Mouse (Mus musculus) kidney, embryonic 16.5 days (tissue): ENCODE results near the gene Exoc3l4. TPM values are rescaled to one million over a fixed set of nuclear protein-coding genes. Genes with fewer than 3 reads are reported as not detected.
A peak's percentile ranks its signal among the peaks of the same experiment; 100 is the strongest.

Experiments used
- ATAC-seq: fragments of 200-750 bp; cut with Nextera tagmentation; 2 replicates; pipeline ENCODE4 v1.8.0; 2017; ENCODE audit warnings: moderate TSS enrichment; ENCODE audit not compliant: low FRiP score, low TSS enrichment
- H3K27ac ChIP-seq: fragments of 300-500 bp; sonication (generic); 2 replicates; pipeline ENCODE4 v1.5.1; 2014; ENCODE audit warnings: low read length
- H3K27me3 ChIP-seq: fragments of 300-500 bp; sonication (generic); 2 replicates; pipeline ENCODE4 v1.6.1; 2014; ENCODE audit warnings: low read length, control low read depth, mixed read lengths; ENCODE audit not compliant: insufficient read depth
- H3K36me3 ChIP-seq: fragments of 300-500 bp; sonication (generic); 2 replicates; pipeline ENCODE4 v1.6.1; 2014; ENCODE audit warnings: low read length, control low read depth, mixed read lengths; ENCODE audit not compliant: insufficient read depth
- H3K4me1 ChIP-seq: fragments of 300-500 bp; sonication (generic); 2 replicates; pipeline ENCODE4 v1.6.1; 2014; ENCODE audit warnings: low read length, control low read depth, mixed read lengths; ENCODE audit not compliant: insufficient read depth
- H3K4me2 ChIP-seq: fragments of 300-500 bp; sonication (generic); replicated peaks from 2 replicates; pipeline ENCODE4 v1.6.1; 2014; ENCODE audit warnings: low read depth, low read length
- H3K4me3 ChIP-seq: fragments of 300-500 bp; sonication (generic); 2 replicates; pipeline ENCODE4 v1.5.1; 2014; ENCODE audit warnings: mild to moderate bottlenecking, low read length
- H3K9ac ChIP-seq: fragments of 300-500 bp; sonication (generic); replicated peaks from 2 replicates; pipeline ENCODE4 v1.6.1; 2014; ENCODE audit warnings: low read length
- H3K9me3 ChIP-seq: fragments of 300-500 bp; sonication (generic); 2 replicates; pipeline ENCODE4 v1.6.1; 2016; ENCODE audit warnings: low read length, control low read depth
- WGBS: fragments of 180-500 bp; shearing (Covaris S2); extraction: QIAGEN DNeasy Blood & Tissue Kit; methylation state at CpG from one replicate; pipeline ENCODE4 v1.1.7; 2014; 5-methylcytosine and 5-hydroxymethylcytosine counted together
- polyA plus RNA-seq: library from polyadenylated mRNA; unstranded; fragments of >200 nt; fragmentation: Nextera tagmentation; extraction: Ambion mirVana; gene quantifications from 2 replicates; pipeline ENCODE4 v1.2.1, GENCODE M21; 2015

Exoc3l4 gene
- polyA plus RNA-seq, 1 experiment from 2014 or later, result 19.9 TPM

DNA sequence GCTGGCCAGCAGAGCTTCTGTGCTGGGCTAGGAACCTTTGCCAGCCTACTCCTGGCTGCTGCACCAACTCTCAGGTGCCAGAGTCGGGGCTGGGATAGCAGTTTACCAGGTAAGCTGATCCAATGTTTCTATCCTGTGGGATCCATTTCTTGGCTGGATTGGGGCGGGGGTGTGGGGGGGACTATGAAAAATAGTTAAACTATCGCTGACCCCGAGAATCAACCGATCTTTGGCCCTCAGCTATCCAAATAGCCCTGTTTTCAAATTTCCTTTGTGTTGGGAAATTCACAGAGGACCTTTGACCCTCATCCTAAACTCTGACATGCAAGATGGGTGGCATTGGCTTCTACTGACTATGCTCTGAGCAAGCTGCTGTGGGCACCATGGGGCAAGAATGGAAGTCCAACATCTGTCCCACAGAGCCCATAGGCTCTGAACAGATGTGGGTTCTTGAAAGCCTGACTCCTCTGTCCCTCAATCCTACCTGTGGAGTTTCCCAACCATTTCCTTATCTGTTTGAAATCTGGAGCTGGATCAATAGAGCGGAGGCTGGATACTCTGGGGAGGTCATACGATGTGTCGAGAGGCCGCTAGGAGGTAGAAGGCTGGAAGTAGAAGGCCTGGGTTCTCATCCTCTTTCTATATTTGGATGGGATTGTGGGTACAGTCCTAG is 24.0 kb downstream of the Exoc3l4 start:
- ATAC-seq, result no peak
- no peak overlapping the region for H3K9ac ChIP-seq
- H3K9me3 ChIP-seq, result no peaks in the 10 kb centered on the region
- WGBS, result 86% methylated on average over 9 of the region's 9 CpGs
- no peak overlapping the region for H3K4me3 ChIP-seq
- H3K36me3 ChIP-seq, result no peaks in the 10 kb centered on the region
- no peak overlapping the region for H3K27ac ChIP-seq
- H3K4me1 ChIP-seq, result peaks cover 39% of the 10 kb centered on the region
- H3K27me3 ChIP-seq, result peaks cover 27% of the 10 kb centered on the region
- H3K4me2 ChIP-seq, result no peak overlapping the region

DNA sequence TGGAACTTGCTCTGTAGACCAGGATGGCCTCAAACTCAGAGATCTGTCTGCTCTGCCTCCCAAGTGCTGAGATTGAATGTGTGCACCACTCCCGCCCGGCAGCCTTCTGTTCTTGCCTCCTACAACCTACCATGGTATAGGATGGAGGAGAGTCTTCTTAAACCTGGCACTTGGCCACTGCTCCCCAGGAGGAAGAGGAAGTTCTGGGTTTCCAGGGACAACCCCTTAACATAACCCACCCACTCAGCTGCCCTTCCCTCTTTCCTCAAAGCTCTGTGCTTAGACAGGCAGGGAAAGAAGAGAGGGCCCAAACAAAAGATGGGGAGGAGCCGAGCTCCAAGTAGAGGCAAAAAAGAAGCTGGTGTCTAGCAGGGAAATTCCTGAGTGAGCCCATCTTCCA is 24.7 kb downstream of the Exoc3l4 start:
- H3K9ac ChIP-seq, result no peak overlapping the region
- H3K27ac ChIP-seq, result no peak overlapping the region; the same call in 1 of the 2 replicates
- no peak overlapping the region for H3K4me2 ChIP-seq
- H3K27me3 ChIP-seq, result peaks cover 34% of the 10 kb centered on the region
- no peak overlapping the region for H3K4me3 ChIP-seq
- H3K36me3 ChIP-seq, result no peaks in the 10 kb centered on the region
- no peaks in the 10 kb centered on the region for H3K9me3 ChIP-seq
- H3K4me1 ChIP-seq, result peaks cover 43% of the 10 kb centered on the region
- ATAC-seq, result no peak
- 67% methylated on average over 3 of the region's 3 CpGs for WGBS

DNA sequence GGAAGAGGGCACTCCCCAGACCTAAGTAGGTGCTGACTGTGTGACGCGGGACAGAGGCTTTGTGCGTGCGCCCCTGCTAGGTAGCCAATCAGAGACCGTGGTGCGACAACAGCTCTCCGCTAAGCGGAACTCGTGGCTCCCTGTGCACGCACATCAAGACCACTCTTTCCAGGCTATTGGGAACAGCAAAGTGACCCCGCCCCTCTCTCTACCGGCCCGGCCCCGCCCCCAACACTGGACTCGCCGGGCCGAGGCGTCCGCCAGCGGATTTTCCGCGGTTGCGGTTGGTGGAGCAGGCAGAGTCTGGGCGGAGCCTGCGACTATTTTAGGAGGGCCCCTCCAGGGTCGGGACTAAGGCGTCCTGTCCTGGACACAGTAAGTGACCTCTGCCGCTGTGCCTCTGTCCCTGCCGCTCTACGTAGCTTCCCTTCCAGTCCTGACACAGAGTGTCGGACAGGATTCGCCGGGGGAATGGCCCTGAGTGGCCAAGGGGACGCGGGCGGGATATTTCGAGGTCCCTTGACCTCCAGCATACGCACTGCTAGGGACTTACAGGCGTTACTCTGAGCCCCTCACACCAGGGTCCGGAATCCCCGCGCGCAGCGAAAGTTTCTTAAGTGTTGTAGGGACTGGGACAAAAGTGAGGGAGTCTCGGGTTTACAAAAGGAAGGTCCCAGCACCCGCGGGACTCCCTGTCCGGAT is 25.6 kb downstream of the Exoc3l4 start, which contains the start of gene Tnfaip2:
TSS of gene Tnfaip2 (plus strand) at position 161 of the 702 bp plus-strand sequence.
- peak within 1 kb of the TSS; percentile 48 for H3K4me3 ChIP-seq
- peak within 1 kb of the TSS; percentile 51 for H3K27ac ChIP-seq
- peaks cover 50% of the 10 kb centered on the region for H3K4me1 ChIP-seq
- under 1% methylated on average over 48 of the region's 48 CpGs for WGBS
- peaks cover 42% of the 10 kb centered on the region for H3K27me3 ChIP-seq
- H3K4me2 ChIP-seq, result peak within 1 kb of the TSS; percentile 66
- ATAC-seq, result peak; percentile 79
- no peaks in the 10 kb centered on the region for H3K36me3 ChIP-seq
- H3K9me3 ChIP-seq, result no peaks in the 10 kb centered on the region
- peak within 1 kb of the TSS; percentile 63 for H3K9ac ChIP-seq

DNA sequence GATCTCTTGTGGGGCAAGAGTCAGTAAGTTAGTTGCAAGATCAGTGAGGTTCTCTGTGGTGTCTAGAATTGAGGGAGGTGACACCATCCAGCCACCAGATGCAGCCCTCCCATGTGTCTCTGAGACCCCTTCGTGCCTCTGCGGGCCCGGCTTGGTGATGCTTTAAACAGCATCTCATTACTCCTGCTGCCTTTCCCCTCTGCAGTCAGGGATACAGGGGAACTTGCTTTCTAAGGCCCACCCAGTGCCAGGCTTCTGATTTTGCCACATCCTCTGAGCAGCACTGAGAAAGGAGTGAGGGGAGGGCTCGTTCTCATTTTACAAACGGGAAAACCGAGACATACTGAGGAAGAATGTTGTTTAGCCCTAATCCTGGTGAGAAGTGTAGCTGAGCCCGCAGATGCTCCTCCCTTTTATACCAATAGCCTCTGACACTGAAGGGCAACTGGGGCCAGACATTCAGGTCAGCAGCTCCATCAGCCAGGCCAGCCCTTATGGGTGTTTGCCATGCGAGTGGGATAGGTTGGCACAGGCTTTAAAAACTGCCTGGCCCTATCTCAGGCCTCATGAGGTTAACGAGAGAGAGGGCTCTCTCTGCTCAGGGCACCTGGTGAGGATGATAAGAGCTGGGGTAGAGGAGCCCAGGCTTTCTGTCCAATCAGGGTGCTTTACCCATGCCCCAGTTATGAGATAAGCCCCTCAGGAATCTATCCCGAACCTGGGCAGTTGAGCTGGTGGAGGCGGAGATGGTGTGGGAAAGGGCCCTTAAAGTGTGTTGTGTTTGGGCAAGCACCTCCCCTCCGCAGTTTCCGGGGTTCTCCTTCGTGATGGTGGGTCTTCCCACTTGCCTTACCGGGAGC is 26.4 kb downstream of the Exoc3l4 start:
- H3K9ac ChIP-seq, result peak overlapping the region; percentile 63
- peak overlapping the region; percentile 66 for H3K4me2 ChIP-seq
- 24% methylated on average over 15 of the region's 15 CpGs for WGBS
- peaks cover 49% of the 10 kb centered on the region for H3K27me3 ChIP-seq
- no peaks in the 10 kb centered on the region for H3K9me3 ChIP-seq
- no peak for ATAC-seq
- peaks cover 52% of the 10 kb centered on the region for H3K4me1 ChIP-seq
- H3K4me3 ChIP-seq, result peak overlapping the region; percentile 48
- no peaks in the 10 kb centered on the region for H3K36me3 ChIP-seq
- H3K27ac ChIP-seq, result peak overlapping the region; percentile 51; the same call in 1 of the 2 replicates

DNA sequence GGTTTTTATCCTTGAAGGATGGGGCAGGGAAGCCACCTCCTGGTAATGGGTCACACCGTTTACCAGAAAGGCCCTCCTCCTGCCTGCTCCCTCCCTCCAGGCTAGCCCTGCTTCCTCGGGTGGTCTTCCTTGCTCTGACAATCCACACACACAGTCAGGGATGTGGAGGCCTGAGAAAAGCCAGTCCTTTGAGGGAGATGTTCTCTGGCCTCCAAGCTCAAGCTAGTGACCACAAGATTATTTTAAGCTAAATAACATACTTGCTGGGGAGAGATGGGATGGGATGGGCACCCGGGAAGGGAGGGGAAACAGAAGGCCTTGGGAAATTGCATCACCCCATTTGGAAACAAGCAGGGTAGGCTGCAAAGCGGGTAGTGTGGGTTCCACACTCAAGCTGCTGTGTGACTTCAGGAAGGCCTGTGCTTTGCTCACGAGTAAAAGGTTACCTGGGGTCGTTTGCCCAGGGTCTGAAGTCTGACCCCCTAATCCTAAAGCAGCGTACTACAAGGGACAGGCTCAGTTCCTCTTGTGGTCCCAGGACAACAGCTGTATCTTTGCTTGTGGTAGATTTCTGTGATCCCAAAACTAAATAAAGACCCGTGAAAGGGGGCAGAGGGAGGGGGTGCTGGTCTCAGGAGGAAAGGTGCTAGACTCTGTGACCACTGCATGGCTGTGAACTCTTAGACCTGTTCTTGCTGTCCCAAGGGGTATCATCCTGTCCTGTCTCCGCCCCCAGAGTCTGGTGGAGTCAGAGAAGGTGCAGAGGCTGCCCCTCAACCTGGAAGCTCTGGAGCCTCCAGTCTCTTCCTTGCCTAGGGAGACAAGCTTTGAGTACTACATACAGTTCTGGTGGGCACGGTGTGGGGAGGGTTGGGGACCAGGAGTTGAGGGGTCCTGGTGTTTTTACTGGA is 27.4 kb downstream of the Exoc3l4 start:
- H3K4me2 ChIP-seq, result peak overlapping the region; percentile 66
- H3K4me3 ChIP-seq, result peak overlapping the region; percentile 48
- peak overlapping the region; percentile 20; the same call in 1 of the 2 replicates for H3K9ac ChIP-seq
- H3K4me1 ChIP-seq, result peaks cover 61% of the 10 kb centered on the region
- no peak overlapping the region for H3K27ac ChIP-seq
- peaks cover 49% of the 10 kb centered on the region for H3K27me3 ChIP-seq
- H3K9me3 ChIP-seq, result no peaks in the 10 kb centered on the region
- ATAC-seq, result no peak
- WGBS, result 48% methylated on average over 10 of the region's 10 CpGs
- no peaks in the 10 kb centered on the region for H3K36me3 ChIP-seq

DNA sequence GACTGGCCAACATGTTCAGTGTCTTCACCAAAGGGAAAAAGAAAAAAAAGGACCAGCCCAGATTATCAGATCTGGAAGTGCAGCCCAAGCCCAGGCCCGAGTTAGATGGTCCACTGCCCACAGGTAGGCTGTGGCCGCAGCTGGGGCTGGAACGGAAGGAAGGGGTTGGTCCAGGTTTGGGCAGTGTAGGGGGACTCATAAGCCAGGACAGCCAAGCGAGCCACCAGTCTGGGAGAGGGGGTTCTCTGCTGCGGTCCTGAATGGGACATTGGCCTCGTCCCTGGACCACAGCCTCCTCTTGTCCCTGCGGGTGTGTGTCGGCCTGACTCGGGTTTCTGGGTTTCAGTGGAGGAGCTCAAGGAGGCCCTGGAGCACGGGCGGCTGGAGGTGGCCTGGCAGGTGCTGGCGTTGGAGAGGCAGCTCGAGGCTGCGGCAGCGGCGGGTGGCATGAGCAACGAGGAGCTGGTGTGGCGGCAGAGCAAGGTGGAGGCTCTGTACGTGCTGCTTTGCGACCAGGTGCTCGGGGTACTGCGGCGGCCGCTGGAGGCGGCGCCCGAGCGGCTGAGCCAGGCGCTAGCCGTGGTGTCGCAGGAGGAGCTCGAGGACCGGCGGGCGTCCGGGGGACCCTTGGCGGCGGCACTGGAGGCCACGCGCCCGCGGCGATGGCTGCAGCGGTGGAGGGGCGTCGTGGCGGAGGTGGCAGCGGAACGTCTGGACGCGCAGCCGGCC is 28.5 kb downstream of the Exoc3l4 start:
- no peak for ATAC-seq
- H3K4me1 ChIP-seq, result peaks cover 73% of the 10 kb centered on the region
- peaks cover 49% of the 10 kb centered on the region for H3K27me3 ChIP-seq
- no peaks in the 10 kb centered on the region for H3K36me3 ChIP-seq
- H3K4me3 ChIP-seq, result peak overlapping the region; percentile 35
- 0 out of 2 replicates have a peak overlapping the region, but pooled peaks have one; percentile 24 for H3K9ac ChIP-seq
- 7% methylated on average over 52 of the region's 52 CpGs for WGBS
- H3K27ac ChIP-seq, result no peak overlapping the region
- H3K4me2 ChIP-seq, result peak overlapping the region; percentile 66
- no peaks in the 10 kb centered on the region for H3K9me3 ChIP-seq

DNA sequence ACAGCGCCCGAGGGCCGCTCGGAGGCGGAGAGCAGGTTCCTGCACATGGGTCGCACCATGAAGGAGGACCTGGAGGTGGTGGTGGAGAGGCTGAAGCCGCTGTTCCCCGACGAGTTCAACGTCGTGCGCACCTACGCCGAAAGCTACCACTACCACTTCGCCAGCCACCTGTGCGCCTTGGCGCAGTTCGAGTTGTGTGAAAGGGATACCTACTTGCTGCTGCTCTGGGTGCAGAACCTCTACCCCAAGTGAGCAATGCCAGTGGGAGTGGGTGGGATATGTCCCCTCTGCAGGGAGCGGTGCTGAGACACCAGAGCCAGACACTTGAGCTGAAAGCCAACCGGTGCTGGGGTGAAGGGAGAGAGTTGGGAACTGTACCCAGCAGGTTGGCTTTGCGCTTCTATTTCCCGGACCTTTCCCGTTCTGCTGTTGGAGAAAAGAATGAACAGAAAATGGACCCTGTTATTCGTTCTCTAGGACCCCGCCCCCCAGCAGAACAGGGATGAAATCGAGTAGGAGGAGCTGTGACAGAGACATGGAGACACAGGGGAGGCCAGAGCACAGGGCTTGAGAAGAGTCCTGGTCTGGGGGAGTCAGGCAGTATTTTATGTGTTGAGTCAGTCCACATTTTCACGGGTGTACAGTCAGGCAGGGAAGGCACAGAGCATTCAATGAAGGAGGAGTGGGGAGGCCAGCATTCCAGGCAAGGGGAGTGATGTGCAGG is 29.2 kb downstream of the Exoc3l4 start:
- H3K27ac ChIP-seq, result no peak overlapping the region
- no peak for ATAC-seq
- H3K4me2 ChIP-seq, result peak overlapping the region; percentile 66
- H3K4me3 ChIP-seq, result peak overlapping the region; percentile 35
- 9% methylated on average over 27 of the region's 27 CpGs for WGBS
- H3K9ac ChIP-seq, result 0 out of 2 replicates have a peak overlapping the region, but pooled peaks have one; percentile 24
- H3K9me3 ChIP-seq, result no peaks in the 10 kb centered on the region
- H3K4me1 ChIP-seq, result peaks cover 80% of the 10 kb centered on the region
- no peaks in the 10 kb centered on the region for H3K36me3 ChIP-seq
- H3K27me3 ChIP-seq, result peaks cover 49% of the 10 kb centered on the region

DNA sequence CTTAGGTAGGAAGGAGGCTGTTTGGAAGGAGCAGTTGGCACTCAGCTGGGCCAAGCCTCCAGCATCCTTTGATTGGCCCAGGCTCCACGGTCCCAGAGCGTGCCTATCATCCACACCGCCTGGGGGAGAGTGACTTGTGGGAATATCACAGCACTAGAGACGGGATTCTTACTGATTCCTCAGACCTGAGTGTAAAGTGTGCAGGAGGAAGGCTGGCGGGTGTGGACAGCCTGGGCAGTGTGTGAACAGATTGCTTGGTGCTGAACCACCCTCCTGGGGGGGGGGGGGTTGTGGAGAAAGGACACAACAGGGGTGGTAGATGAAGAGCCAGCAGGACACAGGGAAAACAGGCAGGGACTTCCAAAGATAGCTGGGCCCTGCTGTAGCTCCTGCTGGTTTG is 29.9 kb downstream of the Exoc3l4 start:
- no peak overlapping the region for H3K9ac ChIP-seq
- H3K36me3 ChIP-seq, result peaks cover 5% of the 10 kb centered on the region
- peaks cover 54% of the 10 kb centered on the region for H3K27me3 ChIP-seq
- WGBS, result 42% methylated on average over 5 of the region's 5 CpGs
- no peak for ATAC-seq
- no peak overlapping the region for H3K4me2 ChIP-seq
- H3K4me1 ChIP-seq, result peaks cover 86% of the 10 kb centered on the region
- H3K27ac ChIP-seq, result 0 out of 2 replicates have a peak overlapping the region, but pooled peaks have one; percentile 14
- no peak overlapping the region for H3K4me3 ChIP-seq
- no peaks in the 10 kb centered on the region for H3K9me3 ChIP-seq
